Mouse (Mus musculus): Measurements from ENCODE around the gene Spock1. TPM values are rescaled to one million over a fixed set of nuclear protein-coding genes. Genes with fewer than 3 reads are reported as not detected.

Spock1 gene
- polyA plus RNA-seq, 1 experiment from 2014 or later, result 69.4 TPM

GRCm38 (mm10) chr13:57788299-57788698, 119.8 kb downstream of the Spock1 start:
- Histone ChIP-seq H3K27me3 (peaks cover 4% of the 10 kb centered on the region; the same call in 1 of the 2 replicates), H3K9ac (no peak overlapping the region), H3K9me3 (no peaks in the 10 kb centered on the region), H3K27ac (no peak overlapping the region), H3K4me1 (replicated peaks) (peaks cover 42% of the 10 kb centered on the region), H3K36me3 (no peaks in the 10 kb centered on the region), H3K4me2 (no peak overlapping the region), H3K4me3 (no peak overlapping the region)
- WGBS, result 96% methylated on average over 4 of the region's 4 CpGs
- ATAC-seq (ENCODE audit: low FRiP score), result no peak

GRCm38 (mm10) chr13:57786278-57786677, 121.9 kb downstream of the Spock1 start:
- H3K4me3 ChIP-seq, result no peak overlapping the region
- no peaks in the 10 kb centered on the region for H3K36me3 ChIP-seq
- H3K4me1 ChIP-seq (replicated peaks), result peaks cover 52% of the 10 kb centered on the region
- H3K9ac ChIP-seq, result no peak overlapping the region
- H3K4me2 ChIP-seq, result no peak overlapping the region
- no peak overlapping the region for H3K27ac ChIP-seq
- peaks cover 4% of the 10 kb centered on the region; the same call in 1 of the 2 replicates for H3K27me3 ChIP-seq
- 71% methylated on average over 8 of the region's 8 CpGs for WGBS
- no peaks in the 10 kb centered on the region for H3K9me3 ChIP-seq
- ATAC-seq (ENCODE audit: low FRiP score), result no peak

GRCm38 (mm10) chr13:57782975-57783374, 125.2 kb downstream of the Spock1 start:
- peaks cover 34% of the 10 kb centered on the region for H3K4me1 ChIP-seq (replicated peaks)
- no peaks in the 10 kb centered on the region for H3K9me3 ChIP-seq
- ATAC-seq (ENCODE audit: low FRiP score), result no peak
- H3K27me3 ChIP-seq, result peaks cover 4% of the 10 kb centered on the region; the same call in 1 of the 2 replicates
- no peak overlapping the region for H3K4me2 ChIP-seq
- no peak overlapping the region for H3K4me3 ChIP-seq
- H3K27ac ChIP-seq, result no peak overlapping the region
- H3K9ac ChIP-seq, result no peak overlapping the region
- no peaks in the 10 kb centered on the region for H3K36me3 ChIP-seq
- WGBS, result 71% methylated on average over 12 of the region's 12 CpGs

GRCm38 (mm10) chr13:57782107-57782561, 126.0 kb downstream of the Spock1 start:
- Histone ChIP-seq H3K36me3 (no peaks in the 10 kb centered on the region), H3K9me3 (no peaks in the 10 kb centered on the region), H3K9ac (no peak overlapping the region), H3K27ac (no peak overlapping the region), H3K4me3 (no peak overlapping the region), H3K4me2 (no peak overlapping the region), H3K27me3 (peaks cover 4% of the 10 kb centered on the region; the same call in 1 of the 2 replicates), H3K4me1 (replicated peaks) (peaks cover 30% of the 10 kb centered on the region)
- no peak for ATAC-seq (ENCODE audit: low FRiP score)
- 78% methylated on average over 6 of the region's 6 CpGs for WGBS

GRCm38 (mm10) chr13:57779146-57779545, 129.0 kb downstream of the Spock1 start:
- WGBS, result 80% methylated on average over 4 of the region's 4 CpGs
- no peak overlapping the region for H3K4me2 ChIP-seq
- no peak overlapping the region for H3K4me3 ChIP-seq
- no peak for ATAC-seq (ENCODE audit: low FRiP score)
- no peaks in the 10 kb centered on the region for H3K27me3 ChIP-seq
- H3K9me3 ChIP-seq, result no peaks in the 10 kb centered on the region
- H3K36me3 ChIP-seq, result no peaks in the 10 kb centered on the region
- no peak overlapping the region for H3K9ac ChIP-seq
- peak overlapping the region; percentile 19; the same call in 1 of the 2 replicates for H3K27ac ChIP-seq
- peaks cover 22% of the 10 kb centered on the region for H3K4me1 ChIP-seq (replicated peaks)

GRCm38 (mm10) chr13:57778524-57778923, 129.6 kb downstream of the Spock1 start:
- Histone ChIP-seq H3K27me3 (no peaks in the 10 kb centered on the region), H3K4me2 (no peak overlapping the region), H3K9me3 (no peaks in the 10 kb centered on the region), H3K4me3 (no peak overlapping the region), H3K4me1 (replicated peaks) (peaks cover 22% of the 10 kb centered on the region), H3K36me3 (no peaks in the 10 kb centered on the region), H3K9ac (no peak overlapping the region), H3K27ac (no peak overlapping the region)
- 34% methylated on average over 3 of the region's 3 CpGs for WGBS
- no peak for ATAC-seq (ENCODE audit: low FRiP score)

- WGBS, result 74% methylated on average over 6 of the region's 6 CpGs
- H3K9me3 ChIP-seq, result no peaks in the 10 kb centered on the region
These were observed 136.1 kb downstream of the Spock1 start for GRCm38 (mm10) chr13:57771998-57772397.

GRCm38 (mm10) chr13:57766721-57767120, 141.4 kb downstream of the Spock1 start:
- H3K9me3 ChIP-seq, result no peaks in the 10 kb centered on the region
- H3K36me3 ChIP-seq, result no peaks in the 10 kb centered on the region
- no peak overlapping the region for H3K9ac ChIP-seq
- no peak overlapping the region for H3K4me2 ChIP-seq
- H3K27me3 ChIP-seq, result no peaks in the 10 kb centered on the region
- no peak for ATAC-seq (ENCODE audit: low FRiP score)
- 59% methylated on average over 3 of the region's 3 CpGs for WGBS
- no peak overlapping the region for H3K4me3 ChIP-seq
- 0 out of 2 replicates have a peak, but pooled peaks cover 6% of the 10 kb centered on the region for H3K4me1 ChIP-seq (replicated peaks)
- no peak overlapping the region for H3K27ac ChIP-seq

More at GRCm38 (mm10) chr13:57771998-57772397, 136.1 kb downstream of the Spock1 start:
- no peaks in the 10 kb centered on the region for H3K36me3 ChIP-seq
- no peak overlapping the region for H3K9ac ChIP-seq
- 0 out of 2 replicates have a peak, but pooled peaks cover 6% of the 10 kb centered on the region for H3K4me1 ChIP-seq (replicated peaks)
- H3K27ac ChIP-seq, result no peak overlapping the region
- H3K27me3 ChIP-seq, result no peaks in the 10 kb centered on the region
- no peak overlapping the region for H3K4me3 ChIP-seq
- ATAC-seq (ENCODE audit: low FRiP score), result no peak
- H3K4me2 ChIP-seq, result no peak overlapping the region

- no peak overlapping the region for H3K27ac ChIP-seq
- no peak for ATAC-seq (ENCODE audit: low FRiP score)
- 99% methylated on average over 5 of the region's 5 CpGs for WGBS
- no peak overlapping the region for H3K4me3 ChIP-seq
- H3K4me1 ChIP-seq (replicated peaks), result peaks cover 12% of the 10 kb centered on the region
- H3K36me3 ChIP-seq, result no peaks in the 10 kb centered on the region
- no peaks in the 10 kb centered on the region for H3K27me3 ChIP-seq
- no peak overlapping the region for H3K4me2 ChIP-seq
- no peak overlapping the region for H3K9ac ChIP-seq
- no peaks in the 10 kb centered on the region for H3K9me3 ChIP-seq
These were observed 147.0 kb downstream of the Spock1 start for GRCm38 (mm10) chr13:57761122-57761521.

- H3K4me3 ChIP-seq, result no peak overlapping the region
- no peaks in the 10 kb centered on the region for H3K9me3 ChIP-seq
- H3K27ac ChIP-seq, result no peak overlapping the region
- H3K9ac ChIP-seq, result no peak overlapping the region
- H3K4me2 ChIP-seq, result no peak overlapping the region
- no peaks in the 10 kb centered on the region for H3K27me3 ChIP-seq
- ATAC-seq (ENCODE audit: low FRiP score), result no peak
- no peaks in the 10 kb centered on the region for H3K36me3 ChIP-seq
- 93% methylated on average over 3 of the region's 3 CpGs for WGBS
- H3K4me1 ChIP-seq (replicated peaks), result peaks cover 12% of the 10 kb centered on the region
These were observed 147.5 kb downstream of the Spock1 start for GRCm38 (mm10) chr13:57760618-57761017.

- no peaks in the 10 kb centered on the region for H3K9me3 ChIP-seq
- no peak overlapping the region for H3K4me2 ChIP-seq
- 49% methylated on average over 3 of the region's 3 CpGs for WGBS
- peaks cover 12% of the 10 kb centered on the region for H3K4me1 ChIP-seq (replicated peaks)
- no peak for ATAC-seq (ENCODE audit: low FRiP score)
- H3K4me3 ChIP-seq, result no peak overlapping the region
- H3K36me3 ChIP-seq, result no peaks in the 10 kb centered on the region
- no peaks in the 10 kb centered on the region for H3K27me3 ChIP-seq
- 0 out of 2 replicates have a peak overlapping the region, but pooled peaks have one; percentile 49 for H3K27ac ChIP-seq
- H3K9ac ChIP-seq, result no peak overlapping the region
These were observed 151.8 kb downstream of the Spock1 start for GRCm38 (mm10) chr13:57756316-57756715.

- Histone ChIP-seq H3K36me3 (no peaks in the 10 kb centered on the region), H3K27me3 (no peaks in the 10 kb centered on the region), H3K4me3 (no peak overlapping the region), H3K27ac (no peak overlapping the region), H3K4me2 (no peak overlapping the region), H3K9ac (no peak overlapping the region), H3K4me1 (replicated peaks) (peaks cover 4% of the 10 kb centered on the region; the same call in 1 of the 2 replicates), H3K9me3 (no peaks in the 10 kb centered on the region; the same call in 1 of the 2 replicates)
- WGBS, result 69% methylated on average over 7 of the region's 7 CpGs
- no peak for ATAC-seq (ENCODE audit: low FRiP score)
These were observed 157.3 kb downstream of the Spock1 start for GRCm38 (mm10) chr13:57750831-57751230.

GRCm38 (mm10) chr13:57744667-57745066, 163.5 kb downstream of the Spock1 start:
- no peak overlapping the region for H3K4me3 ChIP-seq
- no peaks in the 10 kb centered on the region; the same call in 1 of the 2 replicates for H3K9me3 ChIP-seq
- H3K27me3 ChIP-seq, result no peaks in the 10 kb centered on the region
- no peak overlapping the region for H3K27ac ChIP-seq
- no peak overlapping the region for H3K4me2 ChIP-seq
- ATAC-seq (ENCODE audit: low FRiP score), result no peak
- no peaks in the 10 kb centered on the region for H3K36me3 ChIP-seq
- no peak overlapping the region for H3K9ac ChIP-seq
- WGBS, result 75% methylated on average over 3 of the region's 3 CpGs
- H3K4me1 ChIP-seq (replicated peaks), result peaks cover 29% of the 10 kb centered on the region
